Mouse (Mus musculus) liver, postnatal 0 days (tissue): Measurements from ENCODE around the gene F8. TPM values are rescaled to one million over a fixed set of nuclear protein-coding genes. Genes with fewer than 3 reads are reported as not detected.

Experiments used
- ATAC-seq: fragments of 200-750 bp; cut with Nextera tagmentation; 2 replicates; pipeline ENCODE4 v1.8.0; 2017; ENCODE audit warnings: mild to moderate bottlenecking, moderate library complexity
- DNase-seq: peaks from one replicate; pipeline ENCODE4 v3.0.0-alpha.2; 2016
- H3K27ac ChIP-seq: fragments of 300-500 bp; sonication (generic); 2 replicates; pipeline ENCODE4 v1.5.1; 2014; ENCODE audit warnings: antibody characterized with exemption, moderate library complexity, mild to moderate bottlenecking, low read depth
- H3K27me3 ChIP-seq: fragments of 300-500 bp; sonication (generic); 2 replicates; pipeline ENCODE4 v1.6.1; 2014; ENCODE audit warnings: low read length, control low read depth, mixed read lengths; ENCODE audit not compliant: insufficient read depth
- H3K36me3 ChIP-seq: fragments of 300-500 bp; sonication (generic); replicated peaks from 2 replicates; pipeline ENCODE4 v1.6.1; 2014; ENCODE audit warnings: mild to moderate bottlenecking, control low read depth, low read length, moderate library complexity, mixed read lengths; ENCODE audit not compliant: insufficient read depth
- H3K4me1 ChIP-seq: fragments of 300-500 bp; sonication (generic); 2 replicates; pipeline ENCODE4 v1.6.1; 2014; ENCODE audit warnings: antibody characterized with exemption, mild to moderate bottlenecking, control low read depth; ENCODE audit not compliant: insufficient read depth
- H3K4me2 ChIP-seq: fragments of 300-500 bp; sonication (generic); 2 replicates; pipeline ENCODE4 v1.6.1; 2014; ENCODE audit warnings: low read depth, mild to moderate bottlenecking, low read length, moderate library complexity, mixed read lengths
- H3K4me3 ChIP-seq: fragments of 300-500 bp; sonication (generic); 2 replicates; pipeline ENCODE4 v1.5.1; 2014; ENCODE audit warnings: low read depth, low read length
- H3K9ac ChIP-seq: fragments of 300-500 bp; sonication (generic); replicated peaks from 2 replicates; pipeline ENCODE4 v1.6.1; 2014; ENCODE audit warnings: mild to moderate bottlenecking, moderate library complexity
- H3K9me3 ChIP-seq: fragments of 300-500 bp; sonication (generic); 2 replicates; pipeline ENCODE4 v1.6.1; 2016; ENCODE audit warnings: mild to moderate bottlenecking, control low read depth, low read length, mixed read lengths
- CTCF ChIP-seq: sonication (generic); IDR thresholded peaks from 2 replicates; pipeline ENCODE4 v1.5.1; 2016; ENCODE audit warnings: antibody characterized with exemption, low read depth
- EP300 ChIP-seq: IDR thresholded peaks from 2 replicates; pipeline ENCODE4 v1.6.1; 2016; ENCODE audit warnings: antibody characterized with exemption, low read depth, mild to moderate bottlenecking
- WGBS: fragments of 180-500 bp; shearing (Covaris S2); extraction: QIAGEN DNeasy Blood & Tissue Kit; methylation state at CpG from one replicate; pipeline ENCODE4 v1.1.7; 2014; ENCODE audit not compliant: insufficient replicate concordance; 5-methylcytosine and 5-hydroxymethylcytosine counted together
- polyA plus RNA-seq: library from polyadenylated mRNA; unstranded; fragments of >200 nt; fragmentation: Nextera tagmentation; extraction: Ambion mirVana; gene quantifications from 2 replicates; pipeline ENCODE4 v1.2.1, GENCODE M21; 2015

F8 gene
- 4.2 and 4.8 TPM in 2 replicates for polyA plus RNA-seq

GRCm38 (mm10) chrX:75382195-75382771 lies at the start of gene F8, which contains the start of gene Fundc2:
Gene F8 (minus strand): TSS chrX:75382615.
Gene Fundc2 (plus strand): TSS chrX:75382399.
- Histone ChIP-seq H3K27me3 (no peaks in the 10 kb centered on the region), H3K9ac (peak within 1 kb of the TSS; percentile 76), H3K4me1 (no peaks in the 10 kb centered on the region), H3K36me3 (no peaks in the 10 kb centered on the region), H3K4me2 (peak within 1 kb of the TSS; percentile 65), H3K4me3 (peak within 1 kb of the TSS; percentile 61), H3K27ac (peak within 1 kb of the TSS; percentile 87), H3K9me3 (no peaks in the 10 kb centered on the region)
- DNase-seq = peak; percentile 87
- 17% methylated on average over 21 of the region's 25 CpGs for WGBS
- peak; percentile 95 for ATAC-seq
- TF ChIP-seq EP300 = peak; percentile 73; the same call in 1 of the 2 replicates
- no peak for TF ChIP-seq CTCF

DNA sequence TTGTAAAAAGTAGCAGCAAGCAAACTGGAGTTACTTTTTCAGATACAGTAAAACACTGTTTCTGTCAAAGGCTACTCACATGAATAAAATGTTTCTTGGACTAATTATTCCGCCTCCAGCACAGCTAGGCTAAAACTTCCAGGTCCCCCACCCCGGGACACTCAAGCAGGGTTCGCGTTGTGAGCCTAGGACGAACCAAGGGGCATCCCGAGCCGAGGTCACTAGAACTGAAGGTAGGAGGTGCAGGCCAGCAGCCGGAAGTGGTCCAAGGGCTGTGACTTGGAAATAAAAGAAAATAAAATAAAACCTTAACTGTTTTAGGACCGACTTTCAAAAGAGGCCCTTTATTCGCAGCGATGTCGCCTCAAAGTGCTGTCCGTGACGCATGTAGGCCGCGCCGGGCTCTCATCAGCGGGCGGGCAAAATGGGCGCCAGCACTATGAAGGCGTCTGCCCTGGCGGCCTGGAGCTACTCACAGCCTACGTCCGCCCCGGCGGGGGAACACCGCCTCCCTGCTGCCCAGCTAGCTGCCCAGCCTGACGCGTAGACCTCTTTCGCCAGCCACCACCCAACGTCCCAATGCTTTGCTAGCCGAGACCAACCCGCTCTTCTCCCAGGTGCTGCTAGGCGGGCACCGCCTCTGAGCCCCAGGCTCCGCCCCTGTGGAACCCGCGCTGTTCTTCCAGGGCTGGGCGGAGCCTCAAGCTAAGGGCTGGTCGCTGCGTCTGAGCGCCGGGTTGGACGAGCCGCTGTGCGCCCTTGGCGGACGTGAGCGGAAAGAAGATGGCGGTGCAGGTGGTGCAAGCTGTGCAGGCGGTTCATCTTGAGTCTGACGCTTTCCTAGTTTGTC lies 33.7 kb upstream of the F8 start, which contains the start of the genes Cmc4, Mtcp1 and Brcc3:
Cmc4 (minus strand) TSS at position 649 of the 850 bp plus-strand sequence.
Mtcp1 (minus strand) TSS at position 653 of the 850 bp plus-strand sequence.
Brcc3 (plus strand) TSS at position 693 of the 850 bp plus-strand sequence.
- Histone ChIP-seq H3K4me1 (no peaks in the 10 kb centered on the region), H3K27ac (peak within 1 kb of the TSS; percentile 93), H3K36me3 (no peaks in the 10 kb centered on the region), H3K4me3 (peak within 1 kb of the TSS; percentile 69), H3K4me2 (peak within 1 kb of the TSS; percentile 66), H3K9me3 (no peaks in the 10 kb centered on the region), H3K27me3 (no peaks in the 10 kb centered on the region), H3K9ac (peak within 1 kb of the TSS; percentile 82)
- peak; percentile 29; the same call in 1 of the 2 replicates for TF ChIP-seq CTCF
- TF ChIP-seq EP300 = 0 out of 2 replicates have a peak, but pooled peaks have one; percentile 5
- ATAC-seq (peak; percentile 99), DNase-seq (peak; percentile 91)
- 15% methylated on average over 45 of the region's 52 CpGs for WGBS

- 80% methylated on average over 1 of the region's 1 CpGs for WGBS
- TF ChIP-seq CTCF (no peak), EP300 (no peak)
- Histone ChIP-seq H3K9me3 (no peaks in the 10 kb centered on the region), H3K27me3 (no peaks in the 10 kb centered on the region), H3K4me1 (no peaks in the 10 kb centered on the region), H3K27ac (no peak overlapping the region), H3K36me3 (0 out of 2 replicates have a peak, but pooled peaks cover 2% of the 10 kb centered on the region), H3K9ac (no peak overlapping the region), H3K4me3 (no peak overlapping the region), H3K4me2 (no peak overlapping the region)
- ATAC-seq (no peak), DNase-seq (no peak)
These were observed 27.3 kb upstream of the F8 start for GRCm38 (mm10) chrX:75409711-75410110.

GRCm38 (mm10) chrX:75403350-75403749 lies 20.9 kb upstream of the F8 start:
- no peak for DNase-seq
- Histone ChIP-seq H3K27ac (peak overlapping the region; percentile 72), H3K4me3 (no peak overlapping the region), H3K36me3 (no peaks in the 10 kb centered on the region; the same call in 1 of the 2 replicates), H3K4me1 (no peaks in the 10 kb centered on the region), H3K9me3 (no peaks in the 10 kb centered on the region), H3K27me3 (no peaks in the 10 kb centered on the region), H3K9ac (no peak overlapping the region), H3K4me2 (no peak overlapping the region)
- TF ChIP-seq CTCF = no peak
- ATAC-seq = no peak

DNA sequence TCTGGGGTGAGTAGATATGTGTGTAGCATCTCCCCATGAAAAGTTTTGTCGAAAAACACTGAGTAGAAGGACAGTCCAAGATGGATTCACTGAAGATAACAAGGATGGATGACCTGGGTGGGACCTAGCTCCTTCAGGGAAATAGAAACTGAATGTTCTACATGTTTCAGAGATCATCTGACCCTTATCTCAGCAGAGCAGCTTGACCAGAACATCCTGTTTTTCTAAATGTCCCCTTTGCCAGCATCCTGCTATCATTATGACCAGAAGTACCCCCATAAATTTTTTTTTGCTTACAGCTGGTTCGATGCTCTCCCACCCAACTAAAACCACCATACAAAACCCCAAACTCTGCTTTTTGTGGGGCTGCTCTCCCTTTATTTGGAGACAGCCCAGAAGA lies 20.3 kb upstream of the F8 start:
- no peaks in the 10 kb centered on the region; the same call in 1 of the 2 replicates for H3K36me3 ChIP-seq
- no peak overlapping the region for H3K4me2 ChIP-seq
- peak; percentile 91 for TF ChIP-seq EP300
- TF ChIP-seq CTCF = no peak
- H3K27me3 ChIP-seq = no peaks in the 10 kb centered on the region
- no peaks in the 10 kb centered on the region for H3K9me3 ChIP-seq
- no peak overlapping the region for H3K9ac ChIP-seq
- DNase-seq (peak; percentile 12), ATAC-seq (peak; percentile 96)
- no peak overlapping the region for H3K4me3 ChIP-seq
- WGBS = 35% methylated on average over 2 of the region's 2 CpGs
- no peaks in the 10 kb centered on the region for H3K4me1 ChIP-seq
- peak overlapping the region; percentile 72 for H3K27ac ChIP-seq

GRCm38 (mm10) chrX:75399471-75399870 lies 17.1 kb upstream of the F8 start:
- Histone ChIP-seq H3K9ac (no peak overlapping the region), H3K4me1 (no peaks in the 10 kb centered on the region), H3K36me3 (peaks cover 5% of the 10 kb centered on the region; the same call in 1 of the 2 replicates), H3K9me3 (no peaks in the 10 kb centered on the region), H3K4me2 (no peak overlapping the region), H3K4me3 (no peak overlapping the region), H3K27ac (no peak overlapping the region), H3K27me3 (no peaks in the 10 kb centered on the region)
- no peak for TF ChIP-seq CTCF
- ATAC-seq = no peak
- 86% methylated on average over 1 of the region's 1 CpGs for WGBS
- no peak for DNase-seq
